Mouse (Mus musculus): ENCODE results near the gene P4ha2. TPM values are rescaled to one million over a fixed set of nuclear protein-coding genes. Genes with fewer than 3 reads are reported as not detected.

Gene P4ha2
- total and polyA plus RNA-seq, 3 experiments, result 0.22 TPM; not detected in 2

DNA sequence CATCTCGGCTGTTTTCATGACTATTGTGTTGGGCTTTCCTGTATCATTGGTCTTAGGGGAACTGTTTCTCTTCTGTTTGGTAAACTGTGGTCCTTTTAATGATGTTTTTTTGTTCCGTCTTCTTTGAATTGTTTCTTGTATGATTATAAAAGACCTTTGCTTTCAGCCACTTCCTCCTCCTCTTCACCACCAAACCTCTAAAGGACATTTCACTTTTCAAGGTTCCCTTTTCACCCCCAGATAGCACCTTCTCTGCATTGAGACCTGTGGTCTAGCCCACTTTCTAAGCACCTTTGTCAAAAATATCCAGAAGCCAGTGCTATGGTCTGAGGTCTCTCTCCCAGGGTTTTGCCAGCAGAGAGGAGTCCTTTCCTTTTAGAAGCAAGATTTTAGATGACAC is 71.3 kb downstream of the P4ha2 start:
- no peaks in the 10 kb centered on the region for H3K9me3 ChIP-seq (replicated peaks)
- H3K4me1 ChIP-seq (ENCODE audit: insufficient read depth, low read depth, low read length), result no peaks in the 10 kb centered on the region
- H3K27me3 ChIP-seq (ENCODE audit: insufficient read depth, low read length), result no peaks in the 10 kb centered on the region
- ATAC-seq (ENCODE audit: extremely low read depth, insufficient number of reproducible peaks, low FRiP score, poor library complexity, severe bottlenecking) (no peak), DNase-seq (ENCODE audit: low spot score) (no peak)
- TF ChIP-seq CTCF (IDR thresholded peaks at IDR 0.05; ENCODE audit: low read depth, low read length) (no peak), GATA2 (IDR thresholded peaks at IDR 0.05; ENCODE audit: borderline replicate concordance, low read depth, low read length) (no peak), POLR2AphosphoS5 (IDR thresholded peaks at IDR 0.05; ENCODE audit: insufficient replicate concordance, low read depth, low read length) (no peak), GATA1 (IDR thresholded peaks at IDR 0.05; ENCODE audit: borderline replicate concordance, low read length) (no peak), TAL1 (conservative IDR thresholded peaks at IDR 0.05; ENCODE audit: low read depth, low read length) (no peak)
- H3K36me3 ChIP-seq (replicated peaks), result no peaks in the 10 kb centered on the region
- H3K4me3 ChIP-seq (ENCODE audit: low read depth, low read length), result no peak overlapping the region

DNA sequence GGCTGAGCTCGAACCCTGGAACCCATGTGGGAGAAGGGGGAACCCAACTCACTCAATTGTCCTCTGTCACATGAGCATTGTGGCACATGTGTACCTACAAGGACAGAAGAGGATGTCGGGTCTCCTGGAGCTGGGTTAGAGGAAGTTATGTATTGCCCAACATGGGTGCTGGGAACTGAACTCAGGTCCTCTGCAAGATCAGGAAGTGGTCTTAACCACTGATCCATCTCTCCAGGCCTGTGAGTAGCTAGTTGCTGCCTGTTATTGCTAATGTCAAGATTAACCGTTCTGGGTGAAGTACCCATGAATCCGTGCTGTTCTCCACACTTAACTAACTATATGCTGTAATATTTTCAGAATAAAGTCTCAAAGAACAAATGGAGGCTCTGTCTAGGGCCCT is 74.3 kb downstream of the P4ha2 start:
- Histone ChIP-seq H3K36me3 (replicated peaks) (no peaks in the 10 kb centered on the region), H3K4me3 (ENCODE audit: low read depth, low read length) (no peak overlapping the region), H3K4me1 (ENCODE audit: insufficient read depth, low read depth, low read length) (peaks cover 4% of the 10 kb centered on the region; the same call in 1 of the 2 replicates), H3K27me3 (ENCODE audit: insufficient read depth, low read length) (no peaks in the 10 kb centered on the region), H3K9me3 (replicated peaks) (no peaks in the 10 kb centered on the region)
- ATAC-seq (ENCODE audit: extremely low read depth, insufficient number of reproducible peaks, low FRiP score, poor library complexity, severe bottlenecking), result no peak
- DNase-seq (ENCODE audit: low spot score), result no peak
- no peak for TF ChIP-seq GATA1 (IDR thresholded peaks at IDR 0.05; ENCODE audit: borderline replicate concordance, low read length)
- TF ChIP-seq POLR2AphosphoS5 (IDR thresholded peaks at IDR 0.05; ENCODE audit: insufficient replicate concordance, low read depth, low read length), result no peak
- TF ChIP-seq TAL1 (conservative IDR thresholded peaks at IDR 0.05; ENCODE audit: low read depth, low read length), result no peak
- TF ChIP-seq CTCF (IDR thresholded peaks at IDR 0.05; ENCODE audit: low read depth, low read length), result no peak
- no peak for TF ChIP-seq GATA2 (IDR thresholded peaks at IDR 0.05; ENCODE audit: borderline replicate concordance, low read depth, low read length)

DNA sequence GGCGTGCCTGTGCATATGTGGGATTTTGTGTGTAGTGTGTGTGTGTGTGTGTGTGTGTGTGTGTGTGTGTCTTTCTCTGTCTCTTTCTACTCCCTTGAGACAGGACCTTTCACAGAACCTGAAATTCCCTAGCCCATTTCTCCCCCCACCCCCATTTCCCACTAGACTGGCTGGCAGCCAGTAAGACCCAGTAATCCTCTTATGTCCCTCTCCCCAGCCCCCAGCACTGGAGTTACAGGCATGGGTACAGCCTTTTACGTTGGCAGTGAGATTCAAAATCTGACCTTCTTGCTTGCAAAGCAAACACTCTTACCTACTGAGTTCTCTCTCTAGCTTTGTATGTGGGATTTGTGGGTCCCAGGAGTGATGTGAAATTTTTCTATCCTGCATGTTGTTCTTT is 75.0 kb downstream of the P4ha2 start:
- no peak for DNase-seq (ENCODE audit: low spot score)
- no peak for ATAC-seq (ENCODE audit: extremely low read depth, insufficient number of reproducible peaks, low FRiP score, poor library complexity, severe bottlenecking)
- Histone ChIP-seq H3K9me3 (replicated peaks) (no peaks in the 10 kb centered on the region), H3K4me1 (ENCODE audit: insufficient read depth, low read depth, low read length) (peaks cover 4% of the 10 kb centered on the region; the same call in 1 of the 2 replicates), H3K27me3 (ENCODE audit: insufficient read depth, low read length) (no peaks in the 10 kb centered on the region), H3K36me3 (replicated peaks) (no peaks in the 10 kb centered on the region), H3K4me3 (ENCODE audit: low read depth, low read length) (no peak overlapping the region)
- TF ChIP-seq GATA2 (IDR thresholded peaks at IDR 0.05; ENCODE audit: borderline replicate concordance, low read depth, low read length) (no peak), POLR2AphosphoS5 (IDR thresholded peaks at IDR 0.05; ENCODE audit: insufficient replicate concordance, low read depth, low read length) (no peak), GATA1 (IDR thresholded peaks at IDR 0.05; ENCODE audit: borderline replicate concordance, low read length) (no peak), TAL1 (conservative IDR thresholded peaks at IDR 0.05; ENCODE audit: low read depth, low read length) (no peak)

Other genes starting within 250 kb of the P4ha2 start
- not detected in 2 replicates for gene Gm12216, start 240.8 kb upstream of the P4ha2 start, total RNA-seq (2014; fragmentation: Nextera tagmentation)
- 0.12 and 0.16 TPM in 2 replicates for gene Gm12216, start 240.8 kb upstream of the P4ha2 start, total RNA-seq (2017)
- gene Gm12216, start 240.8 kb upstream of the P4ha2 start, polyA plus RNA-seq (2012), result not detected in 2 replicates
- 3.4 and 6.2 TPM in 2 replicates for gene Slc22a5, start 208.4 kb upstream of the P4ha2 start, total RNA-seq (2014; fragmentation: Nextera tagmentation)
- gene Slc22a5, start 208.4 kb upstream of the P4ha2 start, total RNA-seq (2017), result 7.0 and 8.5 TPM in 2 replicates
- gene Slc22a5, start 208.4 kb upstream of the P4ha2 start, polyA plus RNA-seq (2012), result 5.4 and 6.8 TPM in 2 replicates
- not detected in 2 replicates for gene Slc22a21, start 119.8 kb upstream of the P4ha2 start, total RNA-seq (2014; fragmentation: Nextera tagmentation)
- gene Slc22a21, start 119.8 kb upstream of the P4ha2 start, total RNA-seq (2017), result not detected in 2 replicates
- not detected in 2 replicates for gene Slc22a21, start 119.8 kb upstream of the P4ha2 start, polyA plus RNA-seq (2012)
- gene Slc22a4, start 72.0 kb upstream of the P4ha2 start, total RNA-seq (2014; fragmentation: Nextera tagmentation), result not detected in 2 replicates
- 0.06 TPM in 1 of 2 replicates, not detected in the other for gene Slc22a4, start 72.0 kb upstream of the P4ha2 start, total RNA-seq (2017)
- gene Slc22a4, start 72.0 kb upstream of the P4ha2 start, polyA plus RNA-seq (2012), result not detected in 2 replicates
- not detected in 2 replicates for gene Pdlim4, start 31.1 kb upstream of the P4ha2 start, total RNA-seq (2014; fragmentation: Nextera tagmentation)
- gene Pdlim4, start 31.1 kb upstream of the P4ha2 start, total RNA-seq (2017), result 0.27 TPM in 1 of 2 replicates, not detected in the other
- gene Pdlim4, start 31.1 kb upstream of the P4ha2 start, polyA plus RNA-seq (2012), result not detected in 2 replicates
- not detected in 2 replicates for gene Csf2, start 149.6 kb downstream of the P4ha2 start, total RNA-seq (2014; fragmentation: Nextera tagmentation)
- gene Csf2, start 149.6 kb downstream of the P4ha2 start, total RNA-seq (2017), result 0.35 and 0.82 TPM in 2 replicates
- gene Csf2, start 149.6 kb downstream of the P4ha2 start, polyA plus RNA-seq (2012), result not detected in 2 replicates
- not detected in 2 replicates for gene Il3, start 167.2 kb downstream of the P4ha2 start, total RNA-seq (2014; fragmentation: Nextera tagmentation)
- gene Il3, start 167.2 kb downstream of the P4ha2 start, total RNA-seq (2017), result 0.22 TPM in 1 of 2 replicates, not detected in the other
- not detected in 2 replicates for gene Il3, start 167.2 kb downstream of the P4ha2 start, polyA plus RNA-seq (2012)
- not detected in 2 replicates for gene Acsl6, start 203.7 kb downstream of the P4ha2 start, total RNA-seq (2014; fragmentation: Nextera tagmentation)
- 0.06 and 0.11 TPM in 2 replicates for gene Acsl6, start 203.7 kb downstream of the P4ha2 start, total RNA-seq (2017)
- gene Acsl6, start 203.7 kb downstream of the P4ha2 start, polyA plus RNA-seq (2012), result not detected in 2 replicates